In the genomic region with DNA sequence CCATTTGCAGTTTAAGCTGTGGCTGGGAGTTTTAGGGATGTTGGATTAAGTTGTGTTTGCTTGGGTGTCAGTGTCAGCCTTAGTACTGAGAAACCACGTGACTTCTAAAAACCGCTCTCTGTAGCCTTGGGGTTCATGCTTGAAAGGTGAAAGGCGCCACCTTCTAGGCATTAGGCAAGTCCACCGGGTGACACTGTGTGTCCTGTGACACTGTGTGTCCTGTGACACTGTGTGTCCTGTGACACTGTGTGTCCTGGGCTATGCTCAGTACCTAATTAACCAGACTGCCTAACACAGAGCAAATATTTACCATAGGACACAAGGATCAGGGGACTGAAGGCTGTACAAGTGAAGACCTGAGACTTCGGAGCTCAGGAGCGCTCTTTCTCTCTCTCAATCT, we compare ENCODE assay signal across 18 mouse cellular contexts. TPM values are rescaled to one million over a fixed set of nuclear protein-coding genes. Genes with fewer than 3 reads are reported as not detected.
"Had no signal": no experiment of that assay in that cellular context is flagged by ENCODE, and none has a peak within 500 bp of the region (broad histone marks: within the 10 kb centered on the region; RNA-seq: fewer than 3 reads in every experiment).

No protein-coding gene starts in this region.

- H3K27ac ChIP-seq: left cerebral cortex, adult 2 months; limb, embryonic 10.5 days; liver, embryonic 15.5 days; lung, embryonic 15.5 days; midbrain, embryonic 13.5 days had no signal

- H3K4me2 ChIP-seq: midbrain, embryonic 13.5 days had no signal

- H3K9ac ChIP-seq: liver, embryonic 15.5 days; lung, embryonic 15.5 days; midbrain, embryonic 13.5 days; stomach, embryonic 15.5 days had no signal

- H3K36me3 ChIP-seq: limb, embryonic 10.5 days; liver, embryonic 15.5 days; lung, embryonic 15.5 days; midbrain, embryonic 13.5 days; stomach, embryonic 15.5 days had no signal

- H3K9me3 ChIP-seq: limb, embryonic 10.5 days; liver, embryonic 15.5 days; lung, embryonic 15.5 days; stomach, embryonic 15.5 days had no signal

- DNase-seq: kidney, adult 8-10 months; kidney, postnatal 25 days; right cerebral cortex, postnatal 14 days; thymus, adult 2 months; thymus, postnatal 36 days had no signal

- ATAC-seq: midbrain, embryonic 13.5 days had no signal

- H3K4me3 ChIP-seq: left cerebral cortex, adult 2 months; limb, embryonic 10.5 days; liver, embryonic 15.5 days; lung, embryonic 15.5 days; midbrain, embryonic 13.5 days; stomach, embryonic 15.5 days had no signal

RNA-seq across cellular contexts. Expression of gene Nkx2-5, which starts 38.8 kb away (rescaled TPM):
- total RNA-seq: layer of hippocampus, postnatal 25 days; left cerebral cortex, adult 2 months; left cerebral cortex, postnatal 14 days; megakaryocyte progenitor cell, adult 5-6 weeks; midbrain, postnatal 0 days had no signal
- polyA plus RNA-seq: kidney, embryonic 16.5 days; midbrain, embryonic 13.5 days; midbrain, postnatal 0 days; neural tube, embryonic 14.5 days; testis, adult 2 months had no signal
